Mouse (Mus musculus): ENCODE data around the gene Chchd4. TPM values are rescaled to one million over a fixed set of nuclear protein-coding genes. Genes with fewer than 3 reads are reported as not detected.
"Not testable (repeated sequence)": the region's sequence is repeated elsewhere in the genome, so short reads cannot be mapped to it uniquely, and the experiment has no call there.

Chchd4 gene
- polyA plus RNA-seq, 1 experiment = 20.3 TPM

DNA sequence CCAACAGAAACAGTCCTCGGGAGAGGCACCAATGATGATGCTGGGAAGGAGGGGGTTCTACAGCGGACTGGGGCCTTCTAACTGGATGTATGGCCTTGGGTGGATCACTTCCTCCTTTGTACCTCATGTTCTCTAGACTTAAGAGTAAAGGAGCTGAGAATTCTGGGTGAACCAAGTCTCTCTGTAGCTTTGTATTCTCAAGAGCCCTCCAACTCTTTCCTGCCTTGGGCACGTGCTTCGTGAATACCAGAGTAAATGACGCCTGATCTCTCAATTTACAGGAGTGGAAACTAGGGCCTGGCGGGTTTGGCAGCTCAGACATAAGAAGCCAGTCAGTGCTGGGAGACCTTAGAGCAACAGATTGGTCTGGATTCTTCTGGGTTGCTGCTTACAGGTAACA is 1.0 kb downstream of the Chchd4 start:
- Histone ChIP-seq H3K36me3 (ENCODE audit: control insufficient read depth, insufficient read depth) (peaks cover 46% of the 10 kb centered on the region), H3K79me3 (ENCODE audit: low read depth) (peaks cover 56% of the 10 kb centered on the region), H3ac (ENCODE audit: control insufficient read depth, insufficient read length, low read depth) (peak overlapping the region; percentile 95), H3K79me2 (ENCODE audit: control insufficient read depth, insufficient read depth) (peaks cover 95% of the 10 kb centered on the region), H3K27me3 (ENCODE audit: control insufficient read depth, insufficient read depth, insufficient read length) (no peaks in the 10 kb centered on the region), H3K4me3 (ENCODE audit: insufficient read depth, poor library complexity, severe bottlenecking) (peak overlapping the region; percentile 94)
- TF ChIP-seq CEBPB (IDR thresholded peaks at IDR 0.05; ENCODE audit: low read depth) (no peak), USF1 (IDR thresholded peaks at IDR 0.05; ENCODE audit: low read depth) (no peak), FOSL1 (IDR thresholded peaks at IDR 0.05; ENCODE audit: insufficient read depth, low read length, poor library complexity, severe bottlenecking) (no peak), MYOG (IDR thresholded peaks at IDR 0.05; ENCODE audit: control insufficient read depth, extremely low read depth, insufficient read length) (no peak), MAX (IDR thresholded peaks at IDR 0.05) (no peak)

DNA sequence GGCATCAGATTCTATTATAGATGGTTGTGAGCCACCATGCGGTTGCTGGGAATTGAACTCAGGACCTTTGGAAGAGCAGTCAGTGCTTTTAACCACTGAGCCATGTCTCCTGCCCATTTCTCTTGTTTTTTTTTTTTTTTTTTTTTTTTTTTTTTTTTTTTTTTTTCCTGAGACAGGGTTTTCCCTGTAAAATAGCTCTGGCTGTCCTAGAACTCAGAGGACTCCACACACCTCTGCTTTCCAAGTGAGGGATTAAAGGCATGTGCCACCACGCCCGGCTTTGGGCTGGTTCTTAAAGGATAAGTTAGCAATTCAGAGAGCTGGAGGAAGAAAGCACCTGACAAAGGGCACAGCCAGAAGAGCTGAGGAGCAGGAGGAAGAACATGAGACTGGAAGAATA is 1.9 kb downstream of the Chchd4 start:
- H3K79me3 ChIP-seq (ENCODE audit: low read depth) = peaks cover 55% of the 10 kb centered on the region
- not testable (repeated sequence) for H3K27me3 ChIP-seq (ENCODE audit: control insufficient read depth, insufficient read depth, insufficient read length); H3ac ChIP-seq (ENCODE audit: control insufficient read depth, insufficient read length, low read depth); H3K4me3 ChIP-seq (ENCODE audit: insufficient read depth, poor library complexity, severe bottlenecking)
- H3K79me2 ChIP-seq (ENCODE audit: control insufficient read depth, insufficient read depth) = peaks cover 86% of the 10 kb centered on the region
- H3K36me3 ChIP-seq (ENCODE audit: control insufficient read depth, insufficient read depth) = peaks cover 45% of the 10 kb centered on the region

- Histone ChIP-seq H3K27me3 (ENCODE audit: control insufficient read depth, insufficient read depth, insufficient read length) (no peaks in the 10 kb centered on the region), H3K4me3 (ENCODE audit: insufficient read depth, poor library complexity, severe bottlenecking) (no peak overlapping the region), H3ac (ENCODE audit: control insufficient read depth, insufficient read length, low read depth) (no peak overlapping the region), H3K79me2 (ENCODE audit: control insufficient read depth, insufficient read depth) (peaks cover 79% of the 10 kb centered on the region), H3K79me3 (ENCODE audit: low read depth) (peaks cover 49% of the 10 kb centered on the region), H3K36me3 (ENCODE audit: control insufficient read depth, insufficient read depth) (peaks cover 45% of the 10 kb centered on the region)
- TF ChIP-seq MAX (IDR thresholded peaks at IDR 0.05) (no peak), MYOG (IDR thresholded peaks at IDR 0.05; ENCODE audit: control insufficient read depth, extremely low read depth, insufficient read length) (no peak), CTCF (IDR thresholded peaks at IDR 0.05; ENCODE audit: control insufficient read depth, insufficient read depth, insufficient read length) (no peak), CEBPB (IDR thresholded peaks at IDR 0.05; ENCODE audit: low read depth) (no peak), FOSL1 (IDR thresholded peaks at IDR 0.05; ENCODE audit: insufficient read depth, low read length, poor library complexity, severe bottlenecking) (no peak), USF1 (IDR thresholded peaks at IDR 0.05; ENCODE audit: low read depth) (no peak), MYOD1 (IDR thresholded peaks at IDR 0.05; ENCODE audit: control insufficient read depth, insufficient read length, low read depth) (no peak)
Observed at GRCm38 (mm10) chr6:91470712-91471111, 2.6 kb downstream of the Chchd4 start.

DNA sequence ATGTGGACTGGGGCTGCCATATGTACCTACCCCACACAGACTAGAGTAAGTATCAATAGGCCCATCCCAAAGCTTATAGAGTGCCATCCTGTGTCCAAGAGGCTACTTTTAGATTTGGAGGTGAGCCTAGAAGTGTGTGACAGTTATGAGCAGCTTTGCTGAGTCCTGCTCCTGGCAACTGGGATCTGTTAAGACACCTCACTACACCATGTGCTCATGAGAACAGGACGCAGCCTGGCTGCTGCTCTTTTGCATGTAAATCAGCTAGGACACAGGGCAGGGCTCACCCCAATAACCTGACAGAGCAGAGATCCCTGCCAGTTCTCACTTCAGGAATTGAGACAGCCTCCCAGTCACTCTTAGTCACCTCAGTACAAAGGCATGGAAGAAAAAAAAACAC is 6.2 kb downstream of the Chchd4 start:
- no peak for TF ChIP-seq MYOD1 (IDR thresholded peaks at IDR 0.05; ENCODE audit: control insufficient read depth, insufficient read length, low read depth)
- TF ChIP-seq MAX (IDR thresholded peaks at IDR 0.05) = no peak
- TF ChIP-seq CTCF (IDR thresholded peaks at IDR 0.05; ENCODE audit: control insufficient read depth, insufficient read depth, insufficient read length) = no peak
- no peak for TF ChIP-seq MYOG (IDR thresholded peaks at IDR 0.05; ENCODE audit: control insufficient read depth, extremely low read depth, insufficient read length)
- TF ChIP-seq USF1 (IDR thresholded peaks at IDR 0.05; ENCODE audit: low read depth) = no peak
- TF ChIP-seq FOSL1 (IDR thresholded peaks at IDR 0.05; ENCODE audit: insufficient read depth, low read length, poor library complexity, severe bottlenecking) = no peak
- TF ChIP-seq CEBPB (IDR thresholded peaks at IDR 0.05; ENCODE audit: low read depth) = no peak
- H3K36me3 ChIP-seq (ENCODE audit: control insufficient read depth, insufficient read depth) = peaks cover 62% of the 10 kb centered on the region
- no peak overlapping the region for H3ac ChIP-seq (ENCODE audit: control insufficient read depth, insufficient read length, low read depth)
- H3K79me3 ChIP-seq (ENCODE audit: low read depth) = peaks cover 30% of the 10 kb centered on the region
- peaks cover 47% of the 10 kb centered on the region for H3K79me2 ChIP-seq (ENCODE audit: control insufficient read depth, insufficient read depth)
- no peaks in the 10 kb centered on the region for H3K27me3 ChIP-seq (ENCODE audit: control insufficient read depth, insufficient read depth, insufficient read length)
- no peak overlapping the region for H3K4me3 ChIP-seq (ENCODE audit: insufficient read depth, poor library complexity, severe bottlenecking)

- Histone ChIP-seq H3K79me2 (ENCODE audit: control insufficient read depth, insufficient read depth) (peaks cover 33% of the 10 kb centered on the region), H3ac (ENCODE audit: control insufficient read depth, insufficient read length, low read depth) (no peak overlapping the region), H3K79me3 (ENCODE audit: low read depth) (peaks cover 21% of the 10 kb centered on the region), H3K27me3 (ENCODE audit: control insufficient read depth, insufficient read depth, insufficient read length) (no peaks in the 10 kb centered on the region), H3K4me3 (ENCODE audit: insufficient read depth, poor library complexity, severe bottlenecking) (no peak overlapping the region), H3K36me3 (ENCODE audit: control insufficient read depth, insufficient read depth) (peaks cover 58% of the 10 kb centered on the region)
- TF ChIP-seq MYOG (IDR thresholded peaks at IDR 0.05; ENCODE audit: control insufficient read depth, extremely low read depth, insufficient read length) (no peak), FOSL1 (IDR thresholded peaks at IDR 0.05; ENCODE audit: insufficient read depth, low read length, poor library complexity, severe bottlenecking) (no peak), MAX (IDR thresholded peaks at IDR 0.05) (no peak), CTCF (IDR thresholded peaks at IDR 0.05; ENCODE audit: control insufficient read depth, insufficient read depth, insufficient read length) (no peak), CEBPB (IDR thresholded peaks at IDR 0.05; ENCODE audit: low read depth) (no peak), MYOD1 (IDR thresholded peaks at IDR 0.05; ENCODE audit: control insufficient read depth, insufficient read length, low read depth) (no peak), USF1 (IDR thresholded peaks at IDR 0.05; ENCODE audit: low read depth) (no peak)
Observed at GRCm38 (mm10) chr6:91465756-91466155, 7.6 kb downstream of the Chchd4 start.

- TF ChIP-seq MYOD1 (IDR thresholded peaks at IDR 0.05; ENCODE audit: control insufficient read depth, insufficient read length, low read depth) (no peak), MYOG (IDR thresholded peaks at IDR 0.05; ENCODE audit: control insufficient read depth, extremely low read depth, insufficient read length) (no peak), FOSL1 (IDR thresholded peaks at IDR 0.05; ENCODE audit: insufficient read depth, low read length, poor library complexity, severe bottlenecking) (no peak), USF1 (IDR thresholded peaks at IDR 0.05; ENCODE audit: low read depth) (no peak), CTCF (IDR thresholded peaks at IDR 0.05; ENCODE audit: control insufficient read depth, insufficient read depth, insufficient read length) (no peak), MAX (IDR thresholded peaks at IDR 0.05) (no peak), CEBPB (IDR thresholded peaks at IDR 0.05; ENCODE audit: low read depth) (no peak)
- H3K79me2 ChIP-seq (ENCODE audit: control insufficient read depth, insufficient read depth) = no peaks in the 10 kb centered on the region
Observed at GRCm38 (mm10) chr6:91459471-91459870, 13.9 kb downstream of the Chchd4 start.

More at GRCm38 (mm10) chr6:91459471-91459870, 13.9 kb downstream of the Chchd4 start:
- no peaks in the 10 kb centered on the region for H3K79me3 ChIP-seq (ENCODE audit: low read depth)
- no peaks in the 10 kb centered on the region for H3K27me3 ChIP-seq (ENCODE audit: control insufficient read depth, insufficient read depth, insufficient read length)
- H3ac ChIP-seq (ENCODE audit: control insufficient read depth, insufficient read length, low read depth) = no peak overlapping the region
- peaks cover 14% of the 10 kb centered on the region for H3K36me3 ChIP-seq (ENCODE audit: control insufficient read depth, insufficient read depth)
- no peak overlapping the region for H3K4me3 ChIP-seq (ENCODE audit: insufficient read depth, poor library complexity, severe bottlenecking)

Data from C2C12 (cell line).